Mouse (Mus musculus) ES-Bruce4 (cell line): Measurements from ENCODE around the gene Gna12. TPM values are rescaled to one million over a fixed set of nuclear protein-coding genes. Genes with fewer than 3 reads are reported as not detected.

Experiments used
- H3K27ac ChIP-seq: 2 replicates; pipeline ENCODE4 v1.5.1; 2012; ENCODE audit warnings: low read length, inconsistent platforms; ENCODE audit not compliant: insufficient read depth
- H3K27me3 ChIP-seq: 2 replicates; pipeline ENCODE4 v1.6.1; 2012; ENCODE audit warnings: mild to moderate bottlenecking, low read length, inconsistent platforms; ENCODE audit not compliant: control insufficient read depth, poor library complexity, insufficient read depth, severe bottlenecking
- H3K36me3 ChIP-seq: 2 replicates; pipeline ENCODE4 v1.6.1; 2012; ENCODE audit warnings: inconsistent platforms, mild to moderate bottlenecking, low read length, moderate library complexity; ENCODE audit not compliant: control insufficient read depth, poor library complexity, insufficient read depth, severe bottlenecking
- H3K4me1 ChIP-seq: one replicate; pipeline ENCODE4 v1.8.1; 2011; ENCODE audit warnings: low read length; ENCODE audit not compliant: control insufficient read depth, insufficient read depth
- H3K4me3 ChIP-seq: 2 replicates; pipeline ENCODE4 v1.5.1; 2011; ENCODE audit warnings: low read depth, mild to moderate bottlenecking, low read length
- H3K9ac ChIP-seq: 2 replicates; pipeline ENCODE4 v1.6.1; 2012; ENCODE audit warnings: low read depth, mild to moderate bottlenecking, inconsistent platforms; ENCODE audit not compliant: poor library complexity, severe bottlenecking
- H3K9me3 ChIP-seq: replicated peaks from 2 replicates; pipeline ENCODE4 v1.6.1; 2012; ENCODE audit warnings: mild to moderate bottlenecking, low read length, inconsistent platforms; ENCODE audit not compliant: control insufficient read depth, poor library complexity, insufficient read depth, severe bottlenecking
- CTCF ChIP-seq: IDR thresholded peaks from one replicate; pipeline ENCODE4 v1.8.1; 2011; ENCODE audit warnings: low read depth, low read length
- EP300 ChIP-seq: IDR thresholded peaks from 2 replicates; pipeline ENCODE4 v1.6.1; 2011; ENCODE audit warnings: low read depth, low read length; ENCODE audit not compliant: insufficient read depth
- POLR2A ChIP-seq: IDR thresholded peaks from one replicate; pipeline ENCODE4 v1.8.1; 2011; ENCODE audit warnings: low read length; ENCODE audit not compliant: insufficient read depth
- polyA plus RNA-seq: library from polyadenylated mRNA; stranded (reverse); fragments of >200 nt; gene quantifications from 2 replicates; pipeline ENCODE4 v1.2.4, GENCODE M21; 2011; ENCODE audit warnings: low read depth; ENCODE audit not compliant: missing spikeins, insufficient read depth, insufficient read length

The Gna12 gene
- polyA plus RNA-seq, 1 experiment = 29.9 TPM

- H3K27ac ChIP-seq = no peak overlapping the region
- H3K9ac ChIP-seq = no peak overlapping the region
- no peak for TF ChIP-seq POLR2A
- H3K4me1 ChIP-seq = peaks cover 5% of the 10 kb centered on the region
- no peaks in the 10 kb centered on the region for H3K9me3 ChIP-seq
- no peaks in the 10 kb centered on the region for H3K27me3 ChIP-seq
- H3K36me3 ChIP-seq = no peaks in the 10 kb centered on the region
- H3K4me3 ChIP-seq = no peak overlapping the region
These were observed 61.9 kb downstream of the Gna12 start for GRCm38 (mm10) chr5:140768333-140768732.

GRCm38 (mm10) chr5:140767704-140768141 is 62.5 kb downstream of the Gna12 start:
- Histone ChIP-seq H3K9ac (no peak overlapping the region), H3K4me1 (peaks cover 5% of the 10 kb centered on the region), H3K4me3 (no peak overlapping the region)

GRCm38 (mm10) chr5:140766566-140766965 is 63.7 kb downstream of the Gna12 start:
- H3K4me3 ChIP-seq = no peak overlapping the region
- peaks cover 5% of the 10 kb centered on the region for H3K4me1 ChIP-seq
- TF ChIP-seq CTCF = no peak
- TF ChIP-seq POLR2A = no peak
- no peak for TF ChIP-seq EP300
- no peaks in the 10 kb centered on the region for H3K36me3 ChIP-seq
- no peaks in the 10 kb centered on the region for H3K9me3 ChIP-seq
- H3K9ac ChIP-seq = no peak overlapping the region
- no peak overlapping the region for H3K27ac ChIP-seq
- no peaks in the 10 kb centered on the region for H3K27me3 ChIP-seq

More at GRCm38 (mm10) chr5:140767704-140768141, 62.5 kb downstream of the Gna12 start:
- Histone ChIP-seq H3K36me3 (no peaks in the 10 kb centered on the region), H3K9me3 (no peaks in the 10 kb centered on the region), H3K27me3 (no peaks in the 10 kb centered on the region), H3K27ac (no peak overlapping the region)
- no peak for TF ChIP-seq CTCF
- no peak for TF ChIP-seq POLR2A
- TF ChIP-seq EP300 = no peak

GRCm38 (mm10) chr5:140764921-140765613 is 65.2 kb downstream of the Gna12 start:
- Histone ChIP-seq H3K4me1 (peaks cover 5% of the 10 kb centered on the region), H3K9me3 (no peaks in the 10 kb centered on the region), H3K36me3 (peaks cover 5% of the 10 kb centered on the region; the same call in 1 of the 2 replicates), H3K9ac (no peak overlapping the region), H3K27ac (no peak overlapping the region), H3K27me3 (no peaks in the 10 kb centered on the region), H3K4me3 (no peak overlapping the region)
- no peak for TF ChIP-seq CTCF
- TF ChIP-seq POLR2A = no peak
- TF ChIP-seq EP300 = no peak

GRCm38 (mm10) chr5:140762540-140762939 is 67.7 kb downstream of the Gna12 start:
- Histone ChIP-seq H3K4me1 (peaks cover under 1% of the 10 kb centered on the region), H3K27me3 (no peaks in the 10 kb centered on the region), H3K36me3 (peaks cover 11% of the 10 kb centered on the region; the same call in 1 of the 2 replicates), H3K4me3 (no peak overlapping the region), H3K9ac (no peak overlapping the region), H3K9me3 (no peaks in the 10 kb centered on the region), H3K27ac (no peak overlapping the region)
- no peak for TF ChIP-seq POLR2A

GRCm38 (mm10) chr5:140758864-140759263 is 71.4 kb downstream of the Gna12 start:
- no peak overlapping the region for H3K27ac ChIP-seq

More at GRCm38 (mm10) chr5:140758864-140759263, 71.4 kb downstream of the Gna12 start:
- TF ChIP-seq CTCF (no peak), POLR2A (no peak), EP300 (no peak)
- Histone ChIP-seq H3K9me3 (no peaks in the 10 kb centered on the region), H3K4me3 (no peak overlapping the region), H3K27me3 (no peaks in the 10 kb centered on the region), H3K36me3 (peaks cover 11% of the 10 kb centered on the region; the same call in 1 of the 2 replicates), H3K4me1 (no peaks in the 10 kb centered on the region), H3K9ac (no peak overlapping the region)
